Mouse (Mus musculus) heart, adult 2 months (tissue): ENCODE data around the gene Baz2b.

Experiments
- CTCF ChIP-seq: fragments of 200-600 bp; IDR thresholded peaks from 2 replicates; pipeline ENCODE4 v1.8.1; 2022; ENCODE audit warnings: antibody characterized with exemption, mild to moderate bottlenecking, moderate library complexity
- POLR2A ChIP-seq: fragments of 200-500 bp; IDR thresholded peaks from 2 replicates; pipeline ENCODE4 v1.6.1; 2011; ENCODE audit warnings: mild to moderate bottlenecking, low read depth, low read length, control low read depth; ENCODE audit not compliant: insufficient read depth

GRCm38 (mm10) chr2:60212488-60212887, 2.8 kb upstream of the Baz2b start:
- TF ChIP-seq POLR2A: no peak
- TF ChIP-seq CTCF: no peak
